Mouse (Mus musculus): ENCODE measurements at regions not wholly inside any gene's neighbourhood (a gene's known extent, or its start where the extent isn't known, plus 50 kb on each side); places are given as distances from the start of the nearest gene placed in this dataset.
"Not testable (repeated sequence)": the region's sequence is repeated elsewhere in the genome, so short reads cannot be mapped to it uniquely, and the experiment has no call there.

DNA sequence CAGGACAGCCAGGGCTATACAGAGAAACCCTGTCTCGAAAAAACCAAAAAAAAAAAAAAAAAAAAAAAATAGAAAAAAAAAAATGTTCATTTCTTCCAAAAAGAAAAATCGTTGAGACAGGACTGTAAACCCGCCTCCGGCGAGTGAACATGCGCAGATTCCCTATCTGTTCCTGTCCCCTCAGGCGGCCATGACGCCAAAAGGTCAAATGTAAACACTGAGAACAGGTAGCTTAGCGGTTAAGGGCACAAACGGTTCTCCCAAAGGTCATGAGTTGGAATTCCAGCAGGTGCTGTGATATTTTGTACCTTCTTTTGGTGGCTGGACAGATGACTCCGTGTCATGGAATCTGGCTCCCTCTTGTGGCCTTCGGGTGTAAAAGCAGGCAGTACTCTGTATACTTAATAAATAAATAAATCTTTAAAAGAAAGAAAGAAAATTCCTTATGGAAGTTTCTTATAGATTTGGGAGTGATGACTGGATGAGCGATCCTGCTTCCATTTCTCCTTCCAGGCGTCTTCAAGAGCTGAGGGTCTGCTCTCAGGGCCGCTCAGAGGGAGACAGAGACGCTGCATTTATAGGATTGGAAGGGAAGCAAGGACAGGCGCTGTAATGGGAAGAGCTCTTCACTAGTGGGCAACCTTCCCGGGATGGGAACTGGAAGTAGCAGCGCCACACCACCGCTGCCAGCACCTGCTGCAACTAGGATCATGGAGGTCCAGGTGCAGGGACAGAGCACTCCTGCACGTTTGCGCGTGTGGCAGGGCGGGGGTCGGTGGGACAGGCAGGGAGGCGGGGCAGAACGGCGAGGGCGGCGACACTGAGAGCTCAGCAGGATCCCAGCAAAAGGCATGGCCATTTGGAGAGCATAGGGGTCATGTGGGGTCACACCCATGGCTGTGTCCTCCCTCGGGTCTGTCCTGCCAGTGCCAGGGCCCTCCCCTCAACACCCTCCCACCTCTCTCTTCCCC, 189.2 kb upstream of the Gm10767 start:
- peak; percentile 3 for DNase-seq (ENCODE audit: low spot score)
- not testable (repeated sequence) for H3K4me1 ChIP-seq (ENCODE audit: insufficient read depth, low read depth, low read length); H3K4me3 ChIP-seq (ENCODE audit: low read depth, low read length); H3K27me3 ChIP-seq (replicated peaks; ENCODE audit: insufficient read depth, low read length); H3K27ac ChIP-seq (ENCODE audit: low read length); H3K36me3 ChIP-seq (ENCODE audit: insufficient read depth, low read length); H3K9ac ChIP-seq (replicated peaks; ENCODE audit: low read depth); H3K4me2 ChIP-seq (replicated peaks; ENCODE audit: low read depth, low read length); H3K9me3 ChIP-seq (ENCODE audit: low read length); ATAC-seq
- WGBS: 36% methylated on average over 24 of the region's 31 CpGs

DNA sequence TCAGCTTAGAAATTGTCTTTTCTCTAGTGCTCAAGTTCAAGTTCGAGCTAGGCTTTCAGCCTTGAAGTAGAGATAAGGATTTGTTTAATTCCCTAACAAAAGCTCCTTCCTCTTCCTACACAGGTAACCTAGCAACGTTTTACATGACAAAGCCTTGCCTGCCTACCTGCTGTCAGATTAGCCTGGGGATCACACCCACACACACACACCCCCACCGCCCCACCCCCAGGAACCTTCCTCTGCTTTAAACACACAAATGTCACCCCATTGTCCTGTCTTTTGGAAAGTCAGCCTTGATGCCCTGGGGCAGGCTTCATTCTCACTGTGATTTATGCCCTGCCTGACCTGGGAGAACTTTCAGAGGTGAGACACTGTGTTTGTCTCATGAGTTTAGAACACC, 193.7 kb upstream of the Gm10767 start:
- ATAC-seq; H3K4me3 ChIP-seq (ENCODE audit: low read depth, low read length); H3K9ac ChIP-seq (replicated peaks; ENCODE audit: low read depth); H3K36me3 ChIP-seq (ENCODE audit: insufficient read depth, low read length); H3K4me1 ChIP-seq (ENCODE audit: insufficient read depth, low read depth, low read length); H3K27ac ChIP-seq (ENCODE audit: low read length); H3K4me2 ChIP-seq (replicated peaks; ENCODE audit: low read depth, low read length); DNase-seq (ENCODE audit: low spot score); H3K27me3 ChIP-seq (replicated peaks; ENCODE audit: insufficient read depth, low read length); H3K9me3 ChIP-seq (ENCODE audit: low read length): not testable (repeated sequence)
- WGBS: 49% methylated on average over 3 of the region's 3 CpGs

DNA sequence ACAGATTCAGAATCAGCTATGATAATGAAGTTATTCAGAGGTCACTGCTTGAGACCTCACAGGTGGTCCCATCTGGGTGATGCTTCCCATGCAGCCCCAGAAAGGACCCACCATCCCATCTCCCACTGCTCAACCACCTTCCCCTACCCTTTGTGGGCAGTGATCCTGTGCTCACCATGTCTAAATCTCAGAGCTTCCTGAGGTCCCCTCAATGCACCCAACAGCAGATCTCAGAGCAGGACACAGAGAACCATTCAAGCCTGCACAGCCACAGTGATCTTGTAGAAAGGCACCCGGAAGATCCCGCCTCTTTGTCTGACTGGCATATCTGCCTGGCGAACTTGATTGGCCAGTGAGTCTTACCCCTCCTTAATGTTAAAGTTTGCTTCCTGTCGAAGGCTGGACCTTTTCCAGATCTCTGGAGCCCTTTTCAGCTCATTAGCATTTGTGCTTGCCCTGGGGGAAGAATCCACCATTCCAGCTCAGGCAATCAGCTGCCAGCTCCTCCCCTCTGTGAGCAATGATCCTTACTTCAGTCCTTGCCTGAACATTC, 206.7 kb upstream of the Gm10767 start:
- not testable (repeated sequence) for H3K36me3 ChIP-seq (ENCODE audit: insufficient read depth, low read length); H3K9me3 ChIP-seq (ENCODE audit: low read length); H3K27ac ChIP-seq (ENCODE audit: low read length); ATAC-seq; H3K4me3 ChIP-seq (ENCODE audit: low read depth, low read length); H3K27me3 ChIP-seq (replicated peaks; ENCODE audit: insufficient read depth, low read length); H3K4me1 ChIP-seq (ENCODE audit: insufficient read depth, low read depth, low read length); H3K4me2 ChIP-seq (replicated peaks; ENCODE audit: low read depth, low read length); DNase-seq (ENCODE audit: low spot score); H3K9ac ChIP-seq (replicated peaks; ENCODE audit: low read depth)
- WGBS: 73% methylated on average over 4 of the region's 4 CpGs

DNA sequence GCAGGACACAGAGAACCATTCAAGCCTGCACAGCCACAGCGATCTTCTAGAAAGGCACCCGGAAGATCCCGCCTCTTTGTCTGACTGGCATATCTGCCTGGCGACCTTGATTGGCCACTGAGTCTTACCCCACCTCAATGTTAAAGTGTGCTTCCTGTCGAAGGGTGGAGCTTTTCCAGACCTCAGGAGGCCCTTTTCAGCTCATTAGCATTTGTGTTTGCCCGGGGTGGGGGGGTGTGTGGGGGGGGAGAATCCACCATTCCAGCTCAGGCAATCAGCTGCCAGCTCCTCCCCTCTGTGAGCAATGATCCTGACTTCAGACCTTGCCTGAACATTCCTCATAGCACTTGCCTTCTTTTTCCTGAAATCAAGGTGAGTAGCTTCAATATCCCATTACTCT, 223.9 kb upstream of the Gm10767 start:
- not testable (repeated sequence) for H3K27ac ChIP-seq (ENCODE audit: low read length); H3K27me3 ChIP-seq (replicated peaks; ENCODE audit: insufficient read depth, low read length); H3K4me1 ChIP-seq (ENCODE audit: insufficient read depth, low read depth, low read length); H3K36me3 ChIP-seq (ENCODE audit: insufficient read depth, low read length); H3K4me3 ChIP-seq (ENCODE audit: low read depth, low read length); H3K9ac ChIP-seq (replicated peaks; ENCODE audit: low read depth); ATAC-seq; H3K4me2 ChIP-seq (replicated peaks; ENCODE audit: low read depth, low read length); H3K9me3 ChIP-seq (ENCODE audit: low read length); DNase-seq (ENCODE audit: low spot score)
- WGBS: 73% methylated on average over 6 of the region's 6 CpGs

DNA sequence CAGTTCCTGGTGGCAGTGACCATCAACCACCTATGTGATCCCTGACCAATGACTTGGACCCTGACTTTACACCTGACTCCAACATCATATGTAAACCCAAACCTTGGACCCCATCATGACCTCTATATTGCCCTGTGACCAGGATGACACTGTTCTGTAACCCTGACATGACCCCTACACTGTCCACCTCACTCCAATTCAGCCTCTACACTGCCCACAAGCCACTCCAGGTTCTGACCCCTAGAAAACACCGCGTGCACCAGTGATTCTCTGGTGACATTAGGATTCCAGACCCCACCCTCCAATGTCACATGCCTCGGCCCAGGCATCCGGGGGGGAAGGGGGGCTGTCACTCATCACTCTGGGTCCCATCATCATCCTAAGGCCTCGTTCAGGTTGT, 201.3 kb upstream of the 2410141K09Rik start:
- H3K36me3 ChIP-seq (ENCODE audit: insufficient read depth, low read length); H3K4me1 ChIP-seq (ENCODE audit: insufficient read depth, low read depth, low read length); H3K4me2 ChIP-seq (replicated peaks; ENCODE audit: low read depth, low read length); H3K27me3 ChIP-seq (replicated peaks; ENCODE audit: insufficient read depth, low read length); ATAC-seq; H3K27ac ChIP-seq (ENCODE audit: low read length); DNase-seq (ENCODE audit: low spot score); H3K9ac ChIP-seq (replicated peaks; ENCODE audit: low read depth); H3K9me3 ChIP-seq (ENCODE audit: low read length); H3K4me3 ChIP-seq (ENCODE audit: low read depth, low read length): not testable (repeated sequence)
- WGBS: 91% methylated on average over 5 of the region's 5 CpGs

DNA sequence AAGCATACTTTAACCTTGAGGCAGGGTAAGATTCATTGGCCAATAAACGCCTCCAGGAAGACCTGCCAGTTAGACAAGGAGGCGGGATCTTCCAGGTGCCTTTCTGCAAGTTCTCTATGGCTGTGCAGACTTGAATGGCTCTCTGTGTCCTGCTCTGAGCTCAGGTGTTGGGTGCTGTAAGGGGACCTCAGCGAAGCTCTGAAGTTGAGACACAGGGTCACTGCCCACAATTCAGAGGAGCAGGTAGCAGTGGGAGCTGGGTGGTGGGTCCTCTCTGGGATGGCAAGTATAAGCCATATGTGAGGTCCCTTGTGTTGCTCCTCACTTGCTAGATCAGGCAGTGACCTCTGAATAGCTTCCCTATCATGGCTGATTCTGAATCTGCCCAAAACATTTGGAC, 184.8 kb upstream of the 2410141K09Rik start:
- H3K4me2 ChIP-seq (replicated peaks; ENCODE audit: low read depth, low read length); H3K27ac ChIP-seq (ENCODE audit: low read length); H3K9ac ChIP-seq (replicated peaks; ENCODE audit: low read depth); H3K4me1 ChIP-seq (ENCODE audit: insufficient read depth, low read depth, low read length); H3K9me3 ChIP-seq (ENCODE audit: low read length); H3K27me3 ChIP-seq (replicated peaks; ENCODE audit: insufficient read depth, low read length); ATAC-seq; H3K36me3 ChIP-seq (ENCODE audit: insufficient read depth, low read length); H3K4me3 ChIP-seq (ENCODE audit: low read depth, low read length); DNase-seq (ENCODE audit: low spot score): not testable (repeated sequence)
- WGBS: 59% methylated on average over 3 of the region's 3 CpGs

DNA sequence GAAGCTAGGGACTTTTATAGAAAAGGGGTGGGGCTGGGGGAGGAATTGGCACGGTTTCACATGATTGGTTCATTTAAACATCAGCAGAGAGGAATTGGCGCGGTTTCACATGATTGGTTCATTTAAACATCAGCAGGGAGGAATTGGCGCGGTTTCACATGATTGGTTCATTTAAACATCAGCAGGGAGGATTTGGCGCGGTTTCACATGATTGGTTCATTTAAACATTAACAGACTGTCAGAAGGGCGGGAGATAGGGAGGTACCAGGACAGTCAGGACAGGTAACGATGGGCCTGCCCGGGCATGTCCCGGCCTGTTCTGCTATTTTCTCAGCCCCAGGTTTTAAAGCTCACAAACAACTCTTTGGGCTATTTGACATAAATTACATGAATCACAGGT, 145.1 kb upstream of the 2410141K09Rik start:
- H3K4me2 ChIP-seq (replicated peaks; ENCODE audit: low read depth, low read length); H3K4me1 ChIP-seq (ENCODE audit: insufficient read depth, low read depth, low read length); H3K9me3 ChIP-seq (ENCODE audit: low read length); ATAC-seq; H3K27ac ChIP-seq (ENCODE audit: low read length); H3K27me3 ChIP-seq (replicated peaks; ENCODE audit: insufficient read depth, low read length); H3K9ac ChIP-seq (replicated peaks; ENCODE audit: low read depth); H3K4me3 ChIP-seq (ENCODE audit: low read depth, low read length); H3K36me3 ChIP-seq (ENCODE audit: insufficient read depth, low read length); DNase-seq (ENCODE audit: low spot score): not testable (repeated sequence)
- 89% methylated on average over 11 of the region's 11 CpGs for WGBS

DNA sequence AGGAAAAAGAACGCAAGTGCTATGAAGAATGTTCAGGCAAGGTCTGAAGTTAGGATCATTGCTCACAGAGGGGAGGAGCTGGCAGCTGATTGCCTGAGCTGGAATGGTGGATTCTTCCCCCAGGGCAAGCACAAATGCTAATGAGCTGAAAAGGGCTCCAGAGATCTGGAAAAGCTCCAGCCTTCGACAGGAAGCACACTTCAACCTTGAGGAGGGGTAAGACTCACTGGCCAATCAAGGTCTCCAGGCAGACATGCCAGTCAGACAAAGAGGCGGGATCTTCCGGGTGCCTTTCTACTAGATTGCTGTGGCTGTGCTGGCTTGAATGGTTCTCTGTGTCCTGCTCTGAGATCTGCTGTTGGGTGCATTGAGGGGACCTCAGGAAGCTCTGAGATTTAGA, 122.7 kb upstream of the 2410141K09Rik start:
- H3K36me3 ChIP-seq (ENCODE audit: insufficient read depth, low read length); ATAC-seq; H3K27ac ChIP-seq (ENCODE audit: low read length); H3K4me2 ChIP-seq (replicated peaks; ENCODE audit: low read depth, low read length); H3K9me3 ChIP-seq (ENCODE audit: low read length); H3K27me3 ChIP-seq (replicated peaks; ENCODE audit: insufficient read depth, low read length); H3K9ac ChIP-seq (replicated peaks; ENCODE audit: low read depth); H3K4me1 ChIP-seq (ENCODE audit: insufficient read depth, low read depth, low read length); H3K4me3 ChIP-seq (ENCODE audit: low read depth, low read length); DNase-seq (ENCODE audit: low spot score): not testable (repeated sequence)
- WGBS: 71% methylated on average over 4 of the region's 4 CpGs

DNA sequence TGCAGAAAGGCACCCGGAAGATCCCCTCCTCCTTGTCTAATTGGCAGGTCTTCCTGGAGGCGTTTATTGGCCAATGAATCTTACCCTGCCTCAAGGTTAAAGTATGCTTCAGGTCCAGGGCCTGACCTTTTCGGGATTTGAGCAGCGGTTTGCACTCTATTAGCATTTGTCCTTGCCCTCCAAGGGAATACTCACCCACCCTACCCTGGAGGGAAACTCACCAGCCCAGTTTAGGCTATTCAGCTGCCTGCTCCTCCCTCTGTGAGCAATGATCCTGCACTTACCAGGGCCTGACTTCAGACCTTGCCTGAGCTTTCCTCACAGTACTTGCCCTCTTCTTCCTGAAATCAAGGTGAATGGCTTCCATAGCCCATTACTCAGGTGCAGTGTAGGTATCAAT, 115.5 kb upstream of the 2410141K09Rik start:
- not testable (repeated sequence) for DNase-seq (ENCODE audit: low spot score); H3K9ac ChIP-seq (replicated peaks; ENCODE audit: low read depth); ATAC-seq; H3K27me3 ChIP-seq (replicated peaks; ENCODE audit: insufficient read depth, low read length); H3K9me3 ChIP-seq (ENCODE audit: low read length); H3K36me3 ChIP-seq (ENCODE audit: insufficient read depth, low read length); H3K4me3 ChIP-seq (ENCODE audit: low read depth, low read length); H3K4me2 ChIP-seq (replicated peaks; ENCODE audit: low read depth, low read length); H3K27ac ChIP-seq (ENCODE audit: low read length); H3K4me1 ChIP-seq (ENCODE audit: insufficient read depth, low read depth, low read length)
- WGBS: 52% methylated on average over 4 of the region's 4 CpGs
